Mouse (Mus musculus): Measurements from ENCODE around the gene Atad5.
"Not testable (repeated sequence)": the region's sequence is repeated elsewhere in the genome, so short reads cannot be mapped to it uniquely, and the experiment has no call there.

The Atad5 gene

GRCm38 (mm10) chr11:80088917-80089816 is at the start of gene Atad5:
TSS of gene Atad5 (plus strand) at chr11:80089400.
- in situ Hi-C loops (cut with MboI, MseI): loop anchor here in 1 of 2 experiments (10.0 kb wide), 1 partner anchor 1554 kb away; the partner anchor contains the start of genes Ift20 and Tnfaip1

GRCm38 (mm10) chr11:80042615-80043418 is 46.4 kb upstream of the Atad5 start:
- in situ Hi-C loops (cut with MboI, MseI): loop anchor here in 1 of 2 experiments (5.0 kb wide), 1 partner anchor 89 kb away; no protein-coding TSS in a partner anchor

DNA sequence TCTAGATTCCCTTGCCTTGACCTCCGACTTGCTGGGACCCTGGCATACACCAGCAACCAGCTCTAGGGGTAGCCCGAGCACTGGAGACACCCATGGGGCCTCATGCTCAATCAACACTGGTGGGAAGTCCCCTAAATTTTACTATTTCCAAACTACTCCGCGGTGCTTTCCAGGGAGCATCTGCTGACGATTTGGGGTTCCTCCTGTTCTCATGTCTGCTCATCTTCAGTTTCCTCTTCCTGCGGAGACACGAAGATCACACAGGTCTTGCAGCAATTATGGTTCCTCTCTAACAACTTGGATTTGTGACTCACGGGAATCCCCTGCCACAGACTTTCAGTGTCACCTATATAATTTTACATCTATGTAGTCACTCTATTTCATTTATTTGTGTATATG is 45.8 kb upstream of the Atad5 start:
- in situ Hi-C loops (cut with MboI, MseI): loop anchor here in 1 of 2 experiments (5.0 kb wide), 1 partner anchor 89 kb away; no protein-coding TSS in a partner anchor

DNA sequence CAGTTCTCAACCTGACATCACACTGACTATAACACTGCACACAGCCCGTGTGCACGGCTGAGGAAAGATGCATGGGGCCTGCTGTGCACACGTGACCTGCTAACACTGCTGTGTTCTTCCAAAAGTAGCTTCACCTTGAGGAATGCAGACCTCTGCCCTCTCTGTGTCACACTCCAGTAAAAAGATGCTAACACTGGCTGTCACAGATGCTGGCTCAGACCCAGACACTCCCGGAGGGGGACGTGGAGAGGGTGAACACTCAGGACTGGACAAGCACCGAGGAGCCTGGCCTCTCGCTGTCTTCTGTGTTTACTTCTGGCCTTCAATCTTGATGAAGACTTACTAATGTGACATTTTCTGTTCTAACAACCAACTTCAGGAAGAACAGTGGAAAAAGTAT is 42.3 kb upstream of the Atad5 start:
- in situ Hi-C loops (cut with MboI, MseI): no loop called here

- in situ Hi-C loops (cut with MboI, MseI): no loop called here
Measured at GRCm38 (mm10) chr11:80050088-80050487, 39.1 kb upstream of the Atad5 start.

DNA sequence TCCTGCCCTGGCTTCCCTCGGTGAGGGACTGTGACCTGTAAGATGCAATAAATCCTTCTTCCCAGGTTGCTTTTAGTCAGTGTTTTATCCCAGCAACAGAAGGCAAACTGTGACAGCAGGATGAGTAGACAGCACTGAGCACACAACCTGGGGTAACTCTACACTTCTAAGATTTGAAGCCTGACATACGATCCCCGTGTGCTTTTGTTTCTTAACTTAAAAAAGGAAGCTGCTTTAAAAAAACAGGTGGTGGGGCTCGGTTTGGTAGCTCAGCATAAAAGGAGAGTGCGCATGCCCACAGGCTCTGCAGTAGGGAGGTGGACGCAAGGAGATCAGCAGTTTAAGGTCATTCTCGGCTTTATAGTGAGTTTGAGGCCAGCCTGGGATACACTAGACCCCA is 36.7 kb upstream of the Atad5 start:
- in situ Hi-C loops (cut with MboI, MseI): no loop called here

- in situ Hi-C loops (cut with MboI, MseI): no loop called here
Measured at GRCm38 (mm10) chr11:80053171-80053570, 36.0 kb upstream of the Atad5 start.

GRCm38 (mm10) chr11:80054659-80055058 is 34.5 kb upstream of the Atad5 start:
- in situ Hi-C loops (cut with MboI, MseI): no loop called here

DNA sequence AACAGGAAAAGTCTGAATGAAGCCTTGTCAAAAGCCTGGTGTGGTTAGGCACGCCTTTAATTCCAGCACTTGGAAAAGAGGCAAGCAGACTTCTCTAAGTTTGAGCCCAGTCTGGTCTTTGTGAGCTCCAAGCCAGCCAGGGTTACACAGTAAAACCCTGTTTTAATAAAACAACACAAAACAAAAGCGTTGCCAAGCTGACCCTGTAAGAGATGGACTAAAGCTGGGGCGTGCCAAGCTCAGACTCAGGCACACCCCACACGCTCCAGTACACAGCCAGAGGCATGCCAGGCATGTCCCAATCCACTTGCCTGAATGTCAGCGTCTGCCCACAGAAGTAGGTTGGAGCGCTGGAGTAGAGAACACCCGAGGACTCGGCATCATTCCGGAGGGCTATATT is 33.1 kb upstream of the Atad5 start:
- in situ Hi-C loops (cut with MboI, MseI): no loop called here

DNA sequence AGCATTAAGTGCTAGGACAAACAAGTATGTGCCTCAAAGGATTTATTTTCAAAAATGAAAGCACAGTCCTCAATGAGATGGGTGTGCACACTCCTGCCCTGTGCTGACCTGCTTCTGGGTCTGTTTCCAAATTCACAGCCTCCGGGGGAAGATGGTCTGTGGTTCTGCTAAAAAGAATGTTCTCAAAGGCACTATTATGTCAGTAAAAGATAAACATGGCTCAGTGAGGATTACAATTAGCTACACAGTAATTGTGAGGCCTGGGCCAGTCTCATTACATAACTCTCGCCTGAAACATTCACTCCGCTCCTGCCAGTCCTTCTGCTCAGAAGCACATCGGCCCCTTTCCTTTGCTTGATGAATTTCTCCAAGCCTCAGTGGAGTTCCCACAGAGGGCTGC is 27.0 kb upstream of the Atad5 start:
- in situ Hi-C loops (cut with MboI, MseI): no loop called here

- in situ Hi-C loops (cut with MboI, MseI): not testable (repeated sequence)
Measured at GRCm38 (mm10) chr11:80066373-80066772, 22.8 kb upstream of the Atad5 start.

DNA sequence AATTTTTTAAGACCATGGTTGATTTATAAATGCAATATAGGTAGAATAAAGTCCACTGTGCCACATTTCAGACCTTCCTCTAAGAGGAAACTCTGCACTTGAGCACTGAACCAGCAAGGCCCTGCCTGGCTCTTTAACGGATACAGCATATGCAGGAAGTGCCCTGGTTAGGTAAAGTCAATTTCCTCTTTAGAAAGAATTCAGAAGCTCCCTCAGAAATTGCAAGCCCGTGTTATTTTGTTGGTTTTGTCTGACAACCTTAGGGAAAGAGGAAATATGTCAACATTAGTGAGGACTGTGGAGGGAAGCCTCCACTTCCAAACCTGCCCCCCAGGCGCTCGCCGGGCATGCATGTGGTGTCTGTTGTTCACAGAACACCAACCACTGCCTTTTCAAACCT is 21.6 kb upstream of the Atad5 start:
- in situ Hi-C loops (cut with MboI, MseI): no loop called here

DNA sequence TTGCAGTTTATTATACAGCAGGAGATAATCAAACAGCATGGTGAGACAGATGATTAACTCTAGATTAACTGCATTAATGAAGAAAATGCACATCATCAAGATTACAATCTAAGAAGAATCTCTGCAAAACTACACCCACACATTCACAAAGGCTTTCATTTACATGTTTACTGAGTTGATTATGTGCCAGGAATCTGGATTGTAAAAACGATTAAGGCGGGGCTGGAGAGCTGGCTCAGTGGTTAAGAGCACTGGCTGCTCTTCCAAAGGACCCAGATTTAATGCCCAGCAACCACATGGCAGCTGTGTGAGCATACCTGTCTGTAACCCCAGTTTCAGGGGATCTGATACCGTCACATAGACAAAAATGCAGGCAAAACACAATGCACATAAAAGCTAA is 19.4 kb upstream of the Atad5 start:
- in situ Hi-C loops (cut with MboI, MseI): no loop called here

- in situ Hi-C loops (cut with MboI, MseI): no loop called here
Measured at GRCm38 (mm10) chr11:80071039-80071438, 18.2 kb upstream of the Atad5 start.

DNA sequence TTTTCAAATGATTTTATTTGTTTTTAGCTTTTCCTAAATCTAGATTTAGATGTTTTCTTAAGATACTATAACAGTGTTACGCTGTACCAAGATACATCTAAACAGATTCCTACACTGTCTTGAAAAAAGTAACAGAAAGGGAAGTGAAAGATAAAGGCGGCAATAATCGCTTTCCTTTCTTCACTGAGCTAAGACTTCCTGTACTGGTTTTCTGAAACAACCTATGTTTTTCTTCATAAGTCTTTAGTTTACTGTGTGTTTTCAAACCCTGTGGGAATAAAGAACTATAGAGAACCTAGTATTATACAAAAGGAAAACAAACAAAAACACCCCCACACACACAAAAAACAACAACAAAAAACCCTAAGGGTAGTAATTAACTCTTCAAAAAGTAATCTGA is 16.8 kb upstream of the Atad5 start:
- in situ Hi-C loops (cut with MboI, MseI): no loop called here

DNA sequence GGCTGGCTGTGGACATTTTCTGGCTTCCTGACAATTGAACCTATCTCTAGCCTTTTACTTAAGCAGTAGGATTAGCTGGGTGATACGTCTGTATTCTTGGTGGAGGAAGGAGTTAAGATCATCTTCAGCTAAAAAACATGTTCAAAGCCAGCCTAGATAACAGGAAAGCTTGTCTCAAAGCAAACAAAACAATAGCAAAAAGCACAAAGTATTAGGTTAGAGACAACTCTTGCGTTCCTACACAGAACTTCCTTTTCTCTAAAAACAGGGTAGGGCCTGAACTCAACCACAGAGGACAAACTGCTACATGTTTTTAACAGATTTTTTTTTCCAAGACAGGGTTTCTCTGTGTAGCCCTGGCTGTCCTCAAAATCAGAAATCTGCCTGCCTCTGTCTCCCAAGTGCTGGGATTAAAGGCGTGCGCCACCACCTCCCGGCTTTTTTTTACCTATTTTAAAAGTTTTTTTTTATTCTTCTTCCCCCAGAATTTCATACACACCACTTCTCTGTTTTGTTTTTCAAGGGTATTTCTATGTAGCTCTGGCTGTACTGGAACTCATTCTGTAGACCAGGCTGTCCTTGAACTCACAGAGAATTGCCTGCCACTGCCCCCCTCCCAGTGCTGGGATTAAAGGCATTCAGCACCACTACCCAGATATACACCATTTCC is 13.5 kb upstream of the Atad5 start:
- in situ Hi-C loops (cut with MboI, MseI): no loop called here

DNA sequence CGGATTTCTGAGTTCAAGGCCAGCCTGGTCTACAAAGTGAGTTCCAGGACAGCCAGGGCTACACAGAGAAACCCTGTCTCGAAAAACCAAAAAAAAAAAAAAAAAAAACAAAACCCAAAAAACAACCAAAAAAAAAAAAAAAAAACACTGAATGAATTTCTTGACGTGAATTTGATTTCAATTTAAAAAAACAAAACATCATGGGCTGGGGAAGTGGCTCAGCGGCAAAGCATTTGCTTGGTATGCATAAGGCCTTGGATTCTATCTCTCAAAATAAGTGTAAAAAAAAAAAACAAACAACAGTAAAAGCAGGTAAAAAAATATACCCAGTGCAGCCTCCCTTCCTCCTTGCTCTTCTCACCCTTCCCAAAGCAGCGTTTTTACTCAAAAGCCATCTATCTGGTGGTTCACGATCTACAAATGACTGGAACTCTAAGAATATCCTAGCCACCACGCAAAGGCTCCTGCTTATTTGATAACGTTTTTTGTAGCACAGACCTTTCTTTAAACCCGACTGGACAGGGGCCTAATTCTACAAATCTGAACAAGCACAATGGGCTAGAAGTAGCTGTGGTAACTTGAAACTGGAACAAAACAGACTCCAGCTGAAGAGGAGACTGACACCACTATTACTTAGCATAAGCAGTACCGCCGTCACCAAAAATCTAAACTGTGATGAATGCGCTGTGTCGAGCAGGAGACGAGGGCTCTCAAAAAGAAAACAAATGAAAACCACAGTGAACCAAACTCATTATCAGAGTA is 11.2 kb upstream of the Atad5 start:
- in situ Hi-C loops (cut with MboI, MseI): no loop called here

GRCm38 (mm10) chr11:80078831-80079230 is 10.4 kb upstream of the Atad5 start:
- in situ Hi-C loops (cut with MboI, MseI): no loop called here

GRCm38 (mm10) chr11:80079751-80080150 is 9.4 kb upstream of the Atad5 start:
- in situ Hi-C loops (cut with MboI, MseI): loop anchor here in 1 of 2 experiments (10.0 kb wide), 1 partner anchor 1545 kb away; the partner anchor contains the start of genes Ift20 and Tnfaip1

DNA sequence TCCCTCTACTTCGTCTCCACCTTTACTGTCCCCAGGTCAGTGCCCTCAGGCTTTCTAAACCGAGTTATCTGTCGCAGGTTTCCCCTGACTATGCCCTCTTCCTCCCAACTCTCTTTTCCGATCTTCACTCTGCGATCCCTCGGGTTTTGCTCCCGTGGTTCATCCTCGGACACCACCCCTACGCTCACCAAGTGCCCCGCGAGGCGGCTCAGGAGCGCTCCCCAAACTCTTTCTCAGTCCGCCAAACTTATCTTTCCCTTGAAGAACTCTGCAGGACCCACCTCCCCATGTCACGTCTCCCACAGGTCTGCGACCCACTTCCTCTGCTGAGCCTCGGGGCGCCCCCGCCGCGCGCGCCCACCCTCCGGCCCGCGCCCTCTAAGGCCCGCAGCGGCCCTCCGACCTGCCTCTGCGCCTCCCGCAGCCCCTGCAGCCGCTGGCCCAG is 8.8 kb upstream of the Atad5 start:
- in situ Hi-C loops (cut with MboI, MseI): loop anchor here in 1 of 2 experiments (10.0 kb wide), 1 partner anchor 1546 kb away; the partner anchor contains the start of genes Ift20 and Tnfaip1
